Mouse (Mus musculus) heart, embryonic 10.5 days (tissue): ENCODE measurements around the gene Rnf39. TPM values are rescaled to one million over a fixed set of nuclear protein-coding genes. Genes with fewer than 3 reads are reported as not detected.

ENCODE experiments used
- DNase-seq: peaks from one replicate; pipeline ENCODE4 v3.0.0-alpha.2; 2017; ENCODE audit warnings: low spot score
- H3K27ac ChIP-seq: fragments of 300-500 bp; sonication (generic); 2 replicates; pipeline ENCODE4 v1.5.1; 2016; ENCODE audit warnings: mild to moderate bottlenecking
- H3K27me3 ChIP-seq: fragments of 300-500 bp; sonication (generic); 2 replicates; pipeline ENCODE4 v1.6.1; 2016; ENCODE audit warnings: mild to moderate bottlenecking; ENCODE audit not compliant: poor library complexity, insufficient read depth, severe bottlenecking
- H3K36me3 ChIP-seq: fragments of 300-500 bp; sonication (generic); 2 replicates; pipeline ENCODE4 v1.6.1; 2016; ENCODE audit warnings: mild to moderate bottlenecking, moderate library complexity
- H3K4me1 ChIP-seq: fragments of 300-500 bp; sonication (generic); 2 replicates; pipeline ENCODE4 v1.6.1; 2016; ENCODE audit warnings: mild to moderate bottlenecking
- H3K4me3 ChIP-seq: fragments of 300-500 bp; sonication (generic); 2 replicates; pipeline ENCODE4 v1.5.1; 2016; ENCODE audit warnings: mild to moderate bottlenecking, moderate library complexity
- H3K9me3 ChIP-seq: fragments of 300-500 bp; sonication (generic); 2 replicates; pipeline ENCODE4 v1.6.1; 2016; ENCODE audit warnings: mild to moderate bottlenecking, moderate library complexity
- WGBS: fragments of 180-500 bp; shearing (Covaris S2); methylation state at CpG from one replicate; pipeline ENCODE4 v1.1.7; 2016; 5-methylcytosine and 5-hydroxymethylcytosine counted together
- polyA plus RNA-seq: library from polyadenylated mRNA; unstranded; fragments of >200 nt; fragmentation: Nextera tagmentation; extraction: Ambion mirVana; gene quantifications from 2 replicates; pipeline ENCODE4 v1.2.1, GENCODE M21; 2016

Rnf39 gene
- polyA plus RNA-seq, 1 experiment from 2014 or later: not detected

GRCm38 (mm10) chr17:36947051-36947819 lies 4.5 kb downstream of the Rnf39 start:
- H3K4me1 ChIP-seq: peaks cover 30% of the 10 kb centered on the region
- peaks cover 60% of the 10 kb centered on the region for H3K27me3 ChIP-seq
- peaks cover 14% of the 10 kb centered on the region for H3K36me3 ChIP-seq
- WGBS: 1% methylated on average over 62 of the region's 62 CpGs
- peak overlapping the region; percentile 81 for H3K27ac ChIP-seq
- no peaks in the 10 kb centered on the region for H3K9me3 ChIP-seq
- H3K4me3 ChIP-seq: peak overlapping the region; percentile 67
- DNase-seq: peak; percentile 79

- H3K27ac ChIP-seq: no peak overlapping the region
- peaks cover 20% of the 10 kb centered on the region for H3K4me1 ChIP-seq
- H3K4me3 ChIP-seq: no peak overlapping the region
- no peaks in the 10 kb centered on the region for H3K9me3 ChIP-seq
- DNase-seq: peak; percentile 30
- peaks cover 49% of the 10 kb centered on the region for H3K27me3 ChIP-seq
- H3K36me3 ChIP-seq: peaks cover 14% of the 10 kb centered on the region
- WGBS: 95% methylated on average over 1 of the region's 1 CpGs
Measured at GRCm38 (mm10) chr17:36948286-36948685, 5.6 kb downstream of the Rnf39 start.

GRCm38 (mm10) chr17:36949265-36949664 lies 6.5 kb downstream of the Rnf39 start:
- Histone ChIP-seq H3K4me3 (no peak overlapping the region), H3K36me3 (peaks cover 17% of the 10 kb centered on the region), H3K9me3 (no peaks in the 10 kb centered on the region), H3K4me1 (peaks cover 19% of the 10 kb centered on the region), H3K27ac (no peak overlapping the region), H3K27me3 (peaks cover 39% of the 10 kb centered on the region)
- WGBS: 85% methylated on average over 8 of the region's 8 CpGs
- peak; percentile 63 for DNase-seq

- Histone ChIP-seq H3K27ac (peak within 1 kb of the TSS; percentile 89), H3K27me3 (peaks cover 19% of the 10 kb centered on the region), H3K4me1 (peaks cover 19% of the 10 kb centered on the region), H3K4me3 (peak within 1 kb of the TSS; percentile 82), H3K36me3 (peaks cover 24% of the 10 kb centered on the region), H3K9me3 (no peaks in the 10 kb centered on the region)
- DNase-seq: peak; percentile 99
- 3% methylated on average over 36 of the region's 36 CpGs for WGBS
Measured at GRCm38 (mm10) chr17:36950981-36951947, 8.5 kb downstream of the Rnf39 start, which contains the start of gene Ppp1r11. TSS of gene Ppp1r11 (minus strand) at chr17:36951741.

- H3K27me3 ChIP-seq: 0 out of 2 replicates have a peak, but pooled peaks cover 7% of the 10 kb centered on the region
- 85% methylated on average over 2 of the region's 2 CpGs for WGBS
- peaks cover 13% of the 10 kb centered on the region; the same call in 1 of the 2 replicates for H3K4me1 ChIP-seq
- peaks cover 31% of the 10 kb centered on the region for H3K36me3 ChIP-seq
- no peak for DNase-seq
- no peak overlapping the region for H3K27ac ChIP-seq
- H3K9me3 ChIP-seq: no peaks in the 10 kb centered on the region
- no peak overlapping the region for H3K4me3 ChIP-seq
Measured at GRCm38 (mm10) chr17:36952631-36953030, 9.9 kb downstream of the Rnf39 start.

GRCm38 (mm10) chr17:36953062-36953461 lies 10.3 kb downstream of the Rnf39 start:
- WGBS: 92% methylated on average over 1 of the region's 1 CpGs
- Histone ChIP-seq H3K27ac (no peak overlapping the region), H3K4me3 (no peak overlapping the region), H3K4me1 (peaks cover 16% of the 10 kb centered on the region; the same call in 1 of the 2 replicates), H3K9me3 (no peaks in the 10 kb centered on the region), H3K36me3 (peaks cover 31% of the 10 kb centered on the region), H3K27me3 (0 out of 2 replicates have a peak, but pooled peaks cover 4% of the 10 kb centered on the region)
- no peak for DNase-seq

- peaks cover 14% of the 10 kb centered on the region; the same call in 1 of the 2 replicates for H3K4me1 ChIP-seq
- H3K27ac ChIP-seq: peak within 1 kb of the TSS; percentile 91
- H3K4me3 ChIP-seq: peak within 1 kb of the TSS; percentile 84
- DNase-seq: peak; percentile 98
- H3K36me3 ChIP-seq: peaks cover 17% of the 10 kb centered on the region; the same call in 1 of the 2 replicates
- no peaks in the 10 kb centered on the region for H3K27me3 ChIP-seq
- H3K9me3 ChIP-seq: no peaks in the 10 kb centered on the region
- under 1% methylated on average over 46 of the region's 46 CpGs for WGBS
Measured at GRCm38 (mm10) chr17:36957999-36958743, 15.5 kb downstream of the Rnf39 start, which contains the start of the genes Znrd1 and Znrd1as. TSS of gene Znrd1 (minus strand) at chr17:36958559. TSS of gene Znrd1as (plus strand) at chr17:36958592.

- Histone ChIP-seq H3K36me3 (peaks cover 17% of the 10 kb centered on the region; the same call in 1 of the 2 replicates), H3K4me1 (peaks cover 14% of the 10 kb centered on the region; the same call in 1 of the 2 replicates), H3K27me3 (no peaks in the 10 kb centered on the region), H3K9me3 (no peaks in the 10 kb centered on the region), H3K27ac (peak overlapping the region; percentile 91), H3K4me3 (peak overlapping the region; percentile 84)
- DNase-seq: no peak
- 10% methylated on average over 12 of the region's 12 CpGs for WGBS
Measured at GRCm38 (mm10) chr17:36958884-36959283, 16.2 kb downstream of the Rnf39 start.

- 72% methylated on average over 1 of the region's 1 CpGs for WGBS
- Histone ChIP-seq H3K27ac (no peak overlapping the region), H3K27me3 (no peaks in the 10 kb centered on the region), H3K9me3 (no peaks in the 10 kb centered on the region), H3K36me3 (peaks cover 7% of the 10 kb centered on the region; the same call in 1 of the 2 replicates), H3K4me3 (no peak overlapping the region), H3K4me1 (peaks cover 14% of the 10 kb centered on the region; the same call in 1 of the 2 replicates)
- no peak for DNase-seq
Measured at GRCm38 (mm10) chr17:36961125-36961524, 18.4 kb downstream of the Rnf39 start.

GRCm38 (mm10) chr17:36966875-36967274 lies 24.2 kb downstream of the Rnf39 start:
- Histone ChIP-seq H3K9me3 (no peaks in the 10 kb centered on the region), H3K27me3 (no peaks in the 10 kb centered on the region), H3K4me1 (no peaks in the 10 kb centered on the region), H3K4me3 (no peak overlapping the region), H3K36me3 (no peaks in the 10 kb centered on the region), H3K27ac (no peak overlapping the region)
- DNase-seq: no peak
- 80% methylated on average over 1 of the region's 1 CpGs for WGBS

- H3K4me1 ChIP-seq: no peaks in the 10 kb centered on the region
- WGBS: 74% methylated on average over 14 of the region's 14 CpGs
- H3K27ac ChIP-seq: no peak overlapping the region
- no peaks in the 10 kb centered on the region for H3K36me3 ChIP-seq
- no peaks in the 10 kb centered on the region for H3K27me3 ChIP-seq
- no peak overlapping the region for H3K4me3 ChIP-seq
- H3K9me3 ChIP-seq: no peaks in the 10 kb centered on the region
- DNase-seq: no peak
Measured at GRCm38 (mm10) chr17:36970316-36970890, 27.7 kb downstream of the Rnf39 start.
